Mouse (Mus musculus): ENCODE measurements around the gene Nek6. TPM values are rescaled to one million over a fixed set of nuclear protein-coding genes. Genes with fewer than 3 reads are reported as not detected.

Nek6 gene
- total RNA-seq, 2 experiments from 2014 or later = 7.9 to 9.1 TPM

Small RNA genes within 50 kb of the gene (microRNA-seq; reads per million reads assigned to microRNA genes)
- 0 reads per million in 2 experiments for gene Gm27634

Other genes starting within 250 kb of the Nek6 start
- 10 to 100 TPM; 21.9 to 25.0 TPM for gene Dennd1a, start 224.3 kb upstream of the Nek6 start, total RNA-seq (2021)
- gene Lhx2, start 172.4 kb upstream of the Nek6 start, total RNA-seq (2021) = under 1 TPM in 1 of 2 experiments, not detected in 1; 0.07 TPM
- 100 to 1,000 TPM; 242 to 254 TPM for gene Psmb7, start 132.4 kb downstream of the Nek6 start, total RNA-seq (2021)
- under 1 TPM in 1 of 2 experiments, not detected in 1; 0.07 TPM for gene Nr5a1, start 202.9 kb downstream of the Nek6 start, total RNA-seq (2021)